9 mouse cellular contexts compared by ENCODE assay signal in the genomic region with DNA sequence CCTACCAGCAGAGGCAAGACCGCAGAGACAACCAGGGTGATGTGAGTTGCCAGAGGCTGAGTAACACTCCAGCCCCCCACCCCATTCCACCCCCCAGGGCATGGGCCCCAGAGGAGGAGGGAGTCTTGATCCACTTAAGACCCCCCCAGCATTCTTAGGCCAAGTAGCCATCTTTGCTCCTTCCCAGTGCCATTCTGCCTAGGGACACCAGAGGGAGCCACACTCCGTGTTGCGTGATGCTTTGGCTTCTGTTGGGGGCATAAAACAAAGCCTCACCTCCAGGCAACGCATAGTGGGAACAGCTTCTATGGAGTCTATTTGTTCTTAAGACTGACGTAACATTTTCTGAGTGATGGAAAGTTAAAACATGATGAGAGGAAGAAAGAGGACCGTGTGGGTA. TPM values are rescaled to one million over a fixed set of nuclear protein-coding genes. Genes with fewer than 3 reads are reported as not detected.
A peak's percentile ranks its signal among the peaks of the same experiment; 100 is the strongest.
DNase-seq lines count a peak whose midpoint lies in the region; ATAC-seq lines count a peak whose summit lies in the region.
"Had no signal": no experiment of that assay in that cellular context is flagged by ENCODE, and none has a peak within 500 bp of the region (broad histone marks: within the 10 kb centered on the region; RNA-seq: fewer than 3 reads in every experiment).

No protein-coding gene starts in this region.

- H3K4me1 ChIP-seq in kidney, embryonic 16.5 days (ENCODE audit: insufficient read depth, low read length): peaks cover 17% of the 10 kb centered on the region
- peaks cover 23% of the 10 kb centered on the region for H3K4me1 ChIP-seq in limb, embryonic 10.5 days

- no peak overlapping the region for H3K9ac ChIP-seq in kidney, embryonic 16.5 days (replicated peaks; ENCODE audit: low read length)
- H3K9ac ChIP-seq: limb, embryonic 12.5 days had no signal

- no peak overlapping the region for H3K4me3 ChIP-seq in kidney, embryonic 16.5 days (ENCODE audit: low read length)
- H3K4me3 ChIP-seq in limb, embryonic 10.5 days: no peak overlapping the region
- H3K4me3 ChIP-seq: limb, embryonic 12.5 days had no signal

- peaks cover 58% of the 10 kb centered on the region for H3K36me3 ChIP-seq in kidney, embryonic 16.5 days (ENCODE audit: insufficient read depth, low read length)
- peaks cover 84% of the 10 kb centered on the region for H3K36me3 ChIP-seq in limb, embryonic 10.5 days

- no peaks in the 10 kb centered on the region for H3K9me3 ChIP-seq in kidney, embryonic 16.5 days (ENCODE audit: low read length)
- no peaks in the 10 kb centered on the region for H3K9me3 ChIP-seq in limb, embryonic 10.5 days (replicated peaks)
- H3K9me3 ChIP-seq: limb, embryonic 12.5 days had no signal

- peak; percentile 71 for DNase-seq in kidney, adult 18-20 months
- DNase-seq in R1 (ENCODE audit: low read depth, low spot score): peak; percentile 79
- peak; percentile 87 for DNase-seq in embryo, embryonic 10.5 days (ENCODE audit: low spot score)
- DNase-seq in heart, postnatal 25 days (ENCODE audit: low spot score): peak; percentile 46
- peak; percentile 76 for DNase-seq in limb, embryonic 10.5 days (ENCODE audit: low spot score)
- DNase-seq in thymus, postnatal 0 days (ENCODE audit: low spot score): peak; percentile 86

- 42% methylated on average over 6 of the region's 6 CpGs for WGBS in kidney, embryonic 16.5 days
- WGBS in limb, embryonic 10.5 days: 58% methylated on average over 6 of the region's 6 CpGs

- intact Hi-C loops in heart, postnatal 25 days (cut with DNase I): loop anchor here (1.0 to 5.0 kb wide), 5 partner anchors 58 to 349 kb away; a partner anchor contains a TSS

- no peaks in the 10 kb centered on the region for H3K27me3 ChIP-seq in kidney, embryonic 16.5 days (ENCODE audit: insufficient read depth, low read length)
- H3K27me3 ChIP-seq in limb, embryonic 10.5 days (ENCODE audit: low read depth, poor library complexity, severe bottlenecking): no peaks in the 10 kb centered on the region
- H3K27me3 ChIP-seq: limb, embryonic 12.5 days had no signal

- H3K4me2 ChIP-seq in kidney, embryonic 16.5 days (replicated peaks; ENCODE audit: low read depth, low read length): no peak overlapping the region
- H3K4me2 ChIP-seq: limb, embryonic 12.5 days had no signal

- no peak overlapping the region for H3K27ac ChIP-seq in kidney, embryonic 16.5 days (ENCODE audit: low read length)
- H3K27ac ChIP-seq in limb, embryonic 10.5 days: peak overlapping the region; percentile 9; the same call in 1 of the 2 replicates
- H3K27ac ChIP-seq: limb, embryonic 12.5 days had no signal

- no peak for ATAC-seq in kidney, embryonic 16.5 days (ENCODE audit: low FRiP score, low TSS enrichment)
- 0 out of 2 replicates have a peak, but pooled peaks have one; percentile 28 for ATAC-seq in monocyte, adult 5-6 weeks (replicated peaks; ENCODE audit: insufficient number of reproducible peaks, low FRiP score, low TSS enrichment, poor library complexity, severe bottlenecking)

RNA-seq across cellular contexts. Expression of a gene that starts 13.6 kb away (rescaled TPM):
- polyA plus RNA-seq in kidney, embryonic 16.5 days (2015; fragmentation: Nextera tagmentation; extraction: Ambion mirVana): 30.1 and 32.9 TPM in 2 replicates
- 10 to 100 TPM; 34.5 to 35.9 TPM for total RNA-seq in heart, postnatal 25 days (2021)
- polyA plus RNA-seq in limb, embryonic 10.5 days (2016; fragmentation: Nextera tagmentation; extraction: Ambion mirVana): 25.8 and 28.2 TPM in 2 replicates
- total RNA-seq in monocyte, adult 5-6 weeks (2017): 29.6 to 41.9 TPM (median 30.0 TPM) in 3 replicates
- polyA plus RNA-seq in thymus, postnatal 0 days (2015; fragmentation: Nextera tagmentation; extraction: Ambion mirVana): 13.5 and 14.6 TPM in 2 replicates

RNA-seq across cellular contexts. Expression of a gene that starts 58.7 kb away (rescaled TPM):
- 30.6 and 31.9 TPM in 2 replicates for polyA plus RNA-seq in kidney, embryonic 16.5 days (2015; fragmentation: Nextera tagmentation; extraction: Ambion mirVana)
- 10 to 100 TPM; 41.8 to 77.1 TPM for total RNA-seq in heart, postnatal 25 days (2021)
- 30.3 and 58.7 TPM in 2 replicates for polyA plus RNA-seq in limb, embryonic 10.5 days (2016; fragmentation: Nextera tagmentation; extraction: Ambion mirVana)
- 29.5 to 34.2 TPM (median 34.2 TPM) in 3 replicates for total RNA-seq in monocyte, adult 5-6 weeks (2017)
- 50.6 and 54.7 TPM in 2 replicates for polyA plus RNA-seq in thymus, postnatal 0 days (2015; fragmentation: Nextera tagmentation; extraction: Ambion mirVana)
